Mouse (Mus musculus) spleen, adult 2 months (tissue): ENCODE measurements around the gene Adam4. TPM values are rescaled to one million over a fixed set of nuclear protein-coding genes. Genes with fewer than 3 reads are reported as not detected.
"Not testable (repeated sequence)": the region's sequence is repeated elsewhere in the genome, so short reads cannot be mapped to it uniquely, and the experiment has no call there.

Experiments used
- DNase-seq, 2 experiments: peaks; one replicate each; pipeline versions ENCODE4 v3.0.0 to v3.0.0-alpha.2; 2012 to 2021; ENCODE audit warnings: low spot score in 2 of 2, low read depth in 1 of 2
- H3K27ac ChIP-seq: fragments of 200-500 bp; 2 replicates; pipeline ENCODE4 v1.5.1; 2012; ENCODE audit warnings: low read length, inconsistent platforms; ENCODE audit not compliant: insufficient read depth
- H3K27me3 ChIP-seq: fragments of 200-500 bp; 2 replicates; pipeline ENCODE4 v1.6.1; 2012; ENCODE audit warnings: mild to moderate bottlenecking, moderate library complexity, low read length, inconsistent platforms; ENCODE audit not compliant: control insufficient read depth, insufficient read depth
- H3K36me3 ChIP-seq: fragments of 200-500 bp; 2 replicates; pipeline ENCODE4 v1.6.1; 2012; ENCODE audit warnings: mild to moderate bottlenecking, low read length, inconsistent platforms; ENCODE audit not compliant: control insufficient read depth, insufficient read depth
- H3K4me1 ChIP-seq: fragments of 200-500 bp; 2 replicates; pipeline ENCODE4 v1.6.1; 2011; ENCODE audit warnings: inconsistent platforms; ENCODE audit not compliant: control insufficient read depth, insufficient read depth, insufficient read length
- H3K4me3 ChIP-seq: fragments of 200-500 bp; 2 replicates; pipeline ENCODE4 v1.5.1; 2011; ENCODE audit warnings: mild to moderate bottlenecking, inconsistent platforms; ENCODE audit not compliant: insufficient read depth, insufficient read length; ENCODE audit errors: extremely low read depth
- CTCF ChIP-seq: fragments of 200-500 bp; IDR thresholded peaks from 2 replicates; pipeline ENCODE4 v1.5.1; 2011; ENCODE audit warnings: mild to moderate bottlenecking, inconsistent platforms; ENCODE audit not compliant: insufficient read depth, insufficient read length, insufficient replicate concordance; ENCODE audit errors: extremely low read depth
- POLR2A ChIP-seq: fragments of 200-500 bp; IDR thresholded peaks from 2 replicates; pipeline ENCODE4 v1.6.1; 2011; ENCODE audit warnings: low read depth, low read length, inconsistent platforms
- WGBS: fragments of 180-500 bp; shearing (Covaris S2); methylation state at CpG from one replicate; pipeline ENCODE4 v1.1.7; 2018; 5-methylcytosine and 5-hydroxymethylcytosine counted together
- polyA plus RNA-seq: library from polyadenylated mRNA; depleted of rRNA; stranded (reverse); fragments of >200 nt; gene quantifications from 2 replicates; pipeline ENCODE4 v1.2.3, GENCODE M21; 2012; rRNA removed

Gene Adam4
- 0.20 and 0.35 TPM in 2 replicates for polyA plus RNA-seq

- H3K27me3 ChIP-seq, result no peaks in the 10 kb centered on the region
- TF ChIP-seq CTCF (no peak), POLR2A (no peak)
- no peak for DNase-seq
- H3K4me3 ChIP-seq, result no peak within 1 kb of the TSS
- WGBS, result 98% methylated on average over 1 of the region's 1 CpGs
- no peaks in the 10 kb centered on the region for H3K4me1 ChIP-seq
- H3K27ac ChIP-seq, result no peak within 1 kb of the TSS
- H3K36me3 ChIP-seq, result no peaks in the 10 kb centered on the region
These were observed at the start of gene Adam4 for GRCm38 (mm10) chr12:81421846-81422245. Adam4 (minus strand) TSS chr12:81421946.

- H3K27ac ChIP-seq, H3K36me3 ChIP-seq, H3K4me3 ChIP-seq, H3K27me3 ChIP-seq, DNase-seq, H3K4me1 ChIP-seq: not testable (repeated sequence)
- WGBS, result 92% methylated on average over 7 of the region's 7 CpGs
These were observed 37.3 kb upstream of the Adam4 start for GRCm38 (mm10) chr12:81459051-81459450.

- DNase-seq, H3K27ac ChIP-seq, H3K4me1 ChIP-seq, H3K4me3 ChIP-seq, H3K27me3 ChIP-seq, H3K36me3 ChIP-seq: not testable (repeated sequence)
- 96% methylated on average over 9 of the region's 9 CpGs for WGBS
These were observed 17.2 kb upstream of the Adam4 start for GRCm38 (mm10) chr12:81438985-81439384.

- H3K4me3 ChIP-seq, H3K4me1 ChIP-seq, DNase-seq, H3K27me3 ChIP-seq, H3K27ac ChIP-seq, H3K36me3 ChIP-seq: not testable (repeated sequence)
- WGBS, result 92% methylated on average over 2 of the region's 2 CpGs
These were observed 13.0 kb upstream of the Adam4 start for GRCm38 (mm10) chr12:81434778-81435177.

- Histone ChIP-seq H3K36me3 (no peaks in the 10 kb centered on the region), H3K27me3 (no peaks in the 10 kb centered on the region), H3K4me1 (no peaks in the 10 kb centered on the region), H3K4me3 (no peak overlapping the region), H3K27ac (no peak overlapping the region)
- no peak for DNase-seq
- WGBS, result 42% methylated on average over 3 of the region's 3 CpGs
- TF ChIP-seq POLR2A (no peak), CTCF (no peak)
These were observed 8.5 kb downstream of the Adam4 start for GRCm38 (mm10) chr12:81413211-81413610.

GRCm38 (mm10) chr12:81408966-81409365, 12.8 kb downstream of the Adam4 start:
- DNase-seq, result no peak
- Histone ChIP-seq H3K27me3 (no peaks in the 10 kb centered on the region), H3K27ac (no peak overlapping the region), H3K36me3 (no peaks in the 10 kb centered on the region), H3K4me1 (no peaks in the 10 kb centered on the region), H3K4me3 (no peak overlapping the region)
- 89% methylated on average over 3 of the region's 3 CpGs for WGBS
- TF ChIP-seq CTCF (no peak), POLR2A (no peak)

GRCm38 (mm10) chr12:81402187-81402586, 19.6 kb downstream of the Adam4 start:
- Histone ChIP-seq H3K27me3 (no peaks in the 10 kb centered on the region), H3K27ac (no peak overlapping the region), H3K4me1 (no peaks in the 10 kb centered on the region), H3K36me3 (no peaks in the 10 kb centered on the region), H3K4me3 (no peak overlapping the region)
- TF ChIP-seq POLR2A, result no peak
- TF ChIP-seq CTCF, result peak; percentile 25; the same call in 1 of the 2 replicates
- WGBS, result 18% methylated on average over 1 of the region's 1 CpGs
- DNase-seq, result peak; percentile 3 to 29

- H3K27me3 ChIP-seq, H3K27ac ChIP-seq, H3K4me3 ChIP-seq, H3K36me3 ChIP-seq, H3K4me1 ChIP-seq, DNase-seq: not testable (repeated sequence)
- WGBS, result 88% methylated on average over 1 of the region's 1 CpGs
These were observed 42.4 kb downstream of the Adam4 start, which contains the start of gene Gm4787 for GRCm38 (mm10) chr12:81379364-81379763. Gm4787 (minus strand) TSS chr12:81379464.

Other genes starting within 250 kb of the Adam4 start
- gene Slc8a3, start 88.8 kb downstream of the Adam4 start, polyA plus RNA-seq, result not detected in 2 replicates
- 0.08 and 0.30 TPM in 2 replicates for gene Gm4787, start 42.5 kb downstream of the Adam4 start, polyA plus RNA-seq
- gene Cox16, start 63.2 kb upstream of the Adam4 start, polyA plus RNA-seq, result 47.6 and 54.1 TPM in 2 replicates
- gene Gm20498, start 111.0 kb upstream of the Adam4 start, polyA plus RNA-seq, result 4.7 and 7.5 TPM in 2 replicates
- gene Synj2bp, start 111.0 kb upstream of the Adam4 start, polyA plus RNA-seq, result 10.7 and 13.7 TPM in 2 replicates
- gene Adam21, start 146.5 kb upstream of the Adam4 start, polyA plus RNA-seq, result 0.02 TPM in 1 of 2 replicates, not detected in the other
- gene Med6, start 173.1 kb upstream of the Adam4 start, polyA plus RNA-seq, result 2.8 and 3.3 TPM in 2 replicates
- gene Ttc9, start 209.3 kb upstream of the Adam4 start, polyA plus RNA-seq, result 0.33 and 0.40 TPM in 2 replicates